Mouse (Mus musculus) ES-E14 (cell line): ENCODE data around the gene Mien1. TPM values are rescaled to one million over a fixed set of nuclear protein-coding genes. Genes with fewer than 3 reads are reported as not detected.

Source experiments
- DNase-seq: peaks from one replicate; pipeline ENCODE4 v3.0.0-alpha.2; 2013; ENCODE audit warnings: low read depth, low spot score
- H3K27ac ChIP-seq: 2 replicates; pipeline ENCODE4 v1.5.1; 2012; ENCODE audit warnings: low read depth, mild to moderate bottlenecking, low read length, moderate library complexity, mixed read lengths; ENCODE audit not compliant: poor library complexity, insufficient read depth, severe bottlenecking
- H3K36me3 ChIP-seq: 2 replicates; pipeline ENCODE4 v1.6.1; 2012; ENCODE audit warnings: mild to moderate bottlenecking, low read length, moderate library complexity, mixed read lengths; ENCODE audit not compliant: control insufficient read depth, poor library complexity, insufficient read depth, severe bottlenecking
- H3K4me1 ChIP-seq, 2 experiments: fragments of 150-350 bp in 1 of 2; sonication (generic) in 1 of 2; 2 replicates each; pipeline ENCODE4 v1.6.1; 2012; ENCODE audit warnings: low read length in 2 of 2, mild to moderate bottlenecking in 1 of 2, mixed read lengths in 1 of 2; ENCODE audit not compliant: control insufficient read depth in 2 of 2, insufficient read depth in 2 of 2, poor library complexity in 1 of 2
- H3K4me3 ChIP-seq, 2 experiments: fragments of 150-350 bp in 1 of 2; sonication (generic) in 1 of 2; 2 replicates each; pipeline ENCODE4 v1.5.1; 2012; ENCODE audit warnings: low read length in 2 of 2, low read depth in 1 of 2, mild to moderate bottlenecking in 1 of 2, mixed read lengths in 1 of 2; ENCODE audit not compliant: insufficient read depth in 1 of 2, poor library complexity in 1 of 2, severe bottlenecking in 1 of 2
- H3K9ac ChIP-seq: 2 replicates; pipeline ENCODE4 v1.6.1; 2012; ENCODE audit warnings: low read depth, mild to moderate bottlenecking, low read length, mixed read lengths; ENCODE audit not compliant: poor library complexity, insufficient read depth, severe bottlenecking
- H3K9me3 ChIP-seq: fragments of 150-350 bp; sonication (generic); 2 replicates; pipeline ENCODE4 v1.6.1; 2012; ENCODE audit warnings: low read depth, mild to moderate bottlenecking, low read length; ENCODE audit not compliant: control insufficient read depth, insufficient read depth
- CHD2 ChIP-seq: IDR thresholded peaks from 2 replicates; pipeline ENCODE4 v1.6.1; 2014; ENCODE audit warnings: mild to moderate bottlenecking, low read depth, low read length, inconsistent platforms
- HCFC1 ChIP-seq: IDR thresholded peaks from 2 replicates; pipeline ENCODE4 v1.6.1; 2012; ENCODE audit warnings: low read length, inconsistent platforms, borderline replicate concordance; ENCODE audit not compliant: insufficient read depth
- MAFK ChIP-seq: IDR thresholded peaks from 2 replicates; pipeline ENCODE4 v1.6.1; 2014; ENCODE audit warnings: mild to moderate bottlenecking, low read depth, low read length, inconsistent platforms; ENCODE audit not compliant: insufficient read depth
- ZC3H11A ChIP-seq: IDR thresholded peaks from 2 replicates; pipeline ENCODE4 v1.6.1; 2012; ENCODE audit warnings: low read depth, mild to moderate bottlenecking, inconsistent platforms, low read length, borderline replicate concordance
- ZNF384 ChIP-seq: IDR thresholded peaks from 2 replicates; pipeline ENCODE4 v1.6.1; 2012; ENCODE audit warnings: low read depth, low read length, inconsistent platforms
- in situ Hi-C, 2 experiments: fragments of 600-800 bp; cut with MboI; formaldehyde crosslinking; loops; one replicate each; pipeline ENCODE4 v1.15.1; 2025; ENCODE audit warnings: low sequenced_read_pairs in 2 of 2, inconsistent platforms in 1 of 2; ENCODE audit not compliant: unreplicated experiment in 2 of 2
- total RNA-seq: library from RNA; depleted of rRNA; stranded (reverse); fragments of 300-350 nt; gene quantifications from 2 replicates; pipeline ENCODE4 v1.2.3, GENCODE M21; 2012

Gene Mien1
- total RNA-seq, 1 experiment: 52.5 TPM

- in situ Hi-C loops: no loop called here
- no peak overlapping the region for H3K9ac ChIP-seq
- no peaks in the 10 kb centered on the region for H3K36me3 ChIP-seq
- TF ChIP-seq MAFK (no peak), CHD2 (no peak), HCFC1 (no peak), ZC3H11A (no peak), ZNF384 (no peak)
- no peak for DNase-seq
- H3K9me3 ChIP-seq: no peaks in the 10 kb centered on the region
- peaks cover 0 to 3% of the 10 kb centered on the region in 2 experiments; a peak in 1 of 4 replicates for H3K4me1 ChIP-seq
- no peak overlapping the region for H3K27ac ChIP-seq
- H3K4me3 ChIP-seq: no peak overlapping the region
Observed at GRCm38 (mm10) chr11:98479940-98480497, 41.2 kb upstream of the Mien1 start.

- DNase-seq: no peak
- Histone ChIP-seq H3K9me3 (no peaks in the 10 kb centered on the region), H3K4me1 (no peaks in the 10 kb centered on the region; a peak in 1 of 4 replicates), H3K4me3 (no peak overlapping the region), H3K9ac (no peak overlapping the region), H3K36me3 (no peaks in the 10 kb centered on the region), H3K27ac (no peak overlapping the region)
- in situ Hi-C loops: no loop called here
- TF ChIP-seq CHD2 (no peak), ZC3H11A (no peak), MAFK (no peak), ZNF384 (no peak), HCFC1 (no peak)
Observed at GRCm38 (mm10) chr11:98479026-98479939, 40.5 kb upstream of the Mien1 start.

DNA sequence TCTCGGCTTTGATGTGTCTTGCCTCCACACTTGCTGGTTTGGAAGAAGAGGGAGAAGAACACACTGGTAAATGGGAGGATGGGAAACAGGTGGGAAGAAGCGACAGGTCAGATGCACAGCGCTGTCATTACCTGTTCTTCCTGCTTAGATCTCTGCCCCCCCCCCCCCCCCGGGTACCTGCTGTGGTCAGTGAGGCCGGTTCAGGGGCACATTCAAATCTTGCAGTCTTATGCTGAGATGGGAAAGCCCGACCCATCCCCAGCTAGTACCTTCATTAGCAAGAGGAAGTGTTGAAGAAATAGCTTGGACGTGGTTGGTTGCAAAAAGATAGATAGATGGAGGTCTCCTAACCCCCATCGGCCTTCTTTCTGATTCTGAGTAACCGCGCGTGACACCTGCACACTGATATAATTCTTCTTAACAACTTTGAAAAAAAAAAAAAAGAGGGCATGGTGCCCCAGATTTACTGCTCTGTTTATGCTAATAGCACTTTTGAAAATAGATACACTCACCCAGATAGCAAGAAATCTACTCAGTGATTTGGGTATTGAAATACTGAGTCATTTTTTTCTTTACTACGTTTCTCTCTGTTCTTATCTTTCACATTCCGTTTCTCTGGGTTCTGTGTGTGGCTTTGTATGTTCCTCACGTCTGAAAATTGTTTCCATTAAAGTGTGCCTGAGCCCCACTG is 38.4 kb upstream of the Mien1 start:
- no peak for DNase-seq
- in situ Hi-C loops: no loop called here
- H3K4me1 ChIP-seq: peaks cover 0 to 5% of the 10 kb centered on the region in 2 experiments; a peak in 1 of 4 replicates
- no peaks in the 10 kb centered on the region for H3K9me3 ChIP-seq
- H3K36me3 ChIP-seq: no peaks in the 10 kb centered on the region
- H3K4me3 ChIP-seq: no peak overlapping the region
- no peak overlapping the region for H3K9ac ChIP-seq
- H3K27ac ChIP-seq: no peak overlapping the region
- TF ChIP-seq MAFK (no peak), CHD2 (no peak), ZC3H11A (no peak), ZNF384 (no peak), HCFC1 (no peak)

DNA sequence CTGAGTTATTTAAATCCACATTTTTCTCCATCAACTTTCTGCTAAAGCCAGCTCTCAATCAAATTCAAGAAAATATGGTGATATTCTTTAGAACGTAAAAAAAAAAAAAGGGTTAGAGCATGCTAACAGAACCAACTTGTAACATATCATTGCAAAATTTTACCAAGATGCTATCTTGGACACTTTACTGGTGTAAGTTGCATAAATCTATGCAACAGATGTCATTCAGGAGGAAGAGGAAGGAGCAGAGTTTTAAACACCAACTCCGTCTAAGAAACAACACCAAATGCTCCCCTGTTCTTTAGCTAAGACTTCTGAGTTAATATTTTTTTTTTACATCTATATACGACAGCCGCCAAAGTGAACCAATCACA is 37.6 kb upstream of the Mien1 start:
- TF ChIP-seq HCFC1: no peak
- TF ChIP-seq MAFK: no peak
- no peak for TF ChIP-seq CHD2
- no peak for TF ChIP-seq ZC3H11A
- no peak for TF ChIP-seq ZNF384
- Histone ChIP-seq H3K9me3 (no peaks in the 10 kb centered on the region), H3K4me3 (no peak overlapping the region), H3K36me3 (no peaks in the 10 kb centered on the region), H3K27ac (no peak overlapping the region), H3K4me1 (peaks cover 0 to 5% of the 10 kb centered on the region in 2 experiments; a peak in 1 of 4 replicates), H3K9ac (no peak overlapping the region)
- in situ Hi-C loops: no loop called here
- no peak for DNase-seq
